In genomic region chr2:4018909-4019308, GRCm38 (mm10) we compare ENCODE assay signal across 11 mouse cellular contexts. TPM values are rescaled to one million over a fixed set of nuclear protein-coding genes. Genes with fewer than 3 reads are reported as not detected.
DNase-seq lines count a peak whose midpoint lies in the region; ATAC-seq and TF ChIP-seq lines count a peak whose summit lies in the region.
"Had no signal": no experiment of that assay in that cellular context is flagged by ENCODE, and none has a peak within 500 bp of the region (broad histone marks: within the 10 kb centered on the region; RNA-seq: fewer than 3 reads in every experiment).

No protein-coding gene starts in this region.

- no peak for TF ChIP-seq CTCF in kidney, postnatal 0 days (IDR thresholded peaks at IDR 0.05; ENCODE audit: low read depth)

- H3K4me1 ChIP-seq in kidney, postnatal 0 days (replicated peaks; ENCODE audit: insufficient read depth, low read length), result no peaks in the 10 kb centered on the region
- H3K4me1 ChIP-seq in hindbrain, embryonic 11.5 days (replicated peaks; ENCODE audit: control insufficient read depth, insufficient read depth, low read length), result peaks cover 2% of the 10 kb centered on the region; the same call in 1 of the 2 replicates
- H3K4me1 ChIP-seq in limb, embryonic 10.5 days, result peaks cover 43% of the 10 kb centered on the region
- H3K4me1 ChIP-seq in neural tube, embryonic 13.5 days (replicated peaks), result peaks cover 30% of the 10 kb centered on the region

- no peaks in the 10 kb centered on the region for H3K27me3 ChIP-seq in kidney, postnatal 0 days (ENCODE audit: insufficient read depth, low read length)
- H3K27me3 ChIP-seq in hindbrain, embryonic 11.5 days (ENCODE audit: control insufficient read depth, insufficient read depth, low read length), result no peaks in the 10 kb centered on the region
- H3K27me3 ChIP-seq in limb, embryonic 10.5 days (ENCODE audit: low read depth, poor library complexity, severe bottlenecking), result no peaks in the 10 kb centered on the region
- H3K27me3 ChIP-seq in neural tube, embryonic 13.5 days, result no peaks in the 10 kb centered on the region
- H3K27me3 ChIP-seq: embryonic facial prominence, embryonic 15.5 days had no signal

- no peak overlapping the region for H3K4me3 ChIP-seq in kidney, postnatal 0 days (replicated peaks; ENCODE audit: low read depth, low read length)
- H3K4me3 ChIP-seq in hindbrain, embryonic 11.5 days (ENCODE audit: low read depth, low read length), result no peak overlapping the region
- H3K4me3 ChIP-seq in limb, embryonic 10.5 days, result peak overlapping the region; percentile 26; the same call in 1 of the 2 replicates
- H3K4me3 ChIP-seq in neural tube, embryonic 13.5 days, result no peak overlapping the region; the same call in 1 of the 2 replicates
- H3K4me3 ChIP-seq: embryonic facial prominence, embryonic 15.5 days had no signal

- WGBS in kidney, postnatal 0 days, result 32% methylated on average over 4 of the region's 4 CpGs
- WGBS in hindbrain, embryonic 11.5 days, result 77% methylated on average over 4 of the region's 4 CpGs
- 48% methylated on average over 4 of the region's 4 CpGs for WGBS in limb, embryonic 10.5 days
- WGBS in neural tube, embryonic 13.5 days, result 56% methylated on average over 4 of the region's 4 CpGs

- H3K4me2 ChIP-seq in kidney, postnatal 0 days (ENCODE audit: low read length), result 0 out of 2 replicates have a peak overlapping the region, but pooled peaks have one; percentile 18
- no peak overlapping the region for H3K4me2 ChIP-seq in hindbrain, embryonic 11.5 days (replicated peaks; ENCODE audit: low read depth, low read length)
- H3K4me2 ChIP-seq in neural tube, embryonic 13.5 days, result peak overlapping the region; percentile 39

- H3K27ac ChIP-seq in kidney, postnatal 0 days, result no peak overlapping the region
- H3K27ac ChIP-seq in hindbrain, embryonic 11.5 days (ENCODE audit: low read depth, low read length), result no peak overlapping the region
- H3K27ac ChIP-seq in limb, embryonic 10.5 days, result peak overlapping the region; percentile 67
- H3K27ac ChIP-seq in neural tube, embryonic 13.5 days (replicated peaks), result no peak overlapping the region
- H3K27ac ChIP-seq: embryonic facial prominence, embryonic 15.5 days had no signal

- no peak overlapping the region for H3K9ac ChIP-seq in kidney, postnatal 0 days (ENCODE audit: low read depth, low read length)
- H3K9ac ChIP-seq in hindbrain, embryonic 11.5 days (ENCODE audit: low read depth, low read length), result no peak overlapping the region
- H3K9ac ChIP-seq in neural tube, embryonic 13.5 days, result peak overlapping the region; percentile 58; the same call in 1 of the 2 replicates
- H3K9ac ChIP-seq: embryonic facial prominence, embryonic 15.5 days; lung, embryonic 14.5 days had no signal

- H3K9me3 ChIP-seq in kidney, postnatal 0 days (replicated peaks; ENCODE audit: low read length), result no peaks in the 10 kb centered on the region
- H3K9me3 ChIP-seq in hindbrain, embryonic 11.5 days (ENCODE audit: control insufficient read depth, low read length), result no peaks in the 10 kb centered on the region
- H3K9me3 ChIP-seq in limb, embryonic 10.5 days (replicated peaks), result no peaks in the 10 kb centered on the region
- no peaks in the 10 kb centered on the region for H3K9me3 ChIP-seq in neural tube, embryonic 13.5 days
- H3K9me3 ChIP-seq: embryonic facial prominence, embryonic 15.5 days had no signal

- no peak for ATAC-seq in kidney, postnatal 0 days (replicated peaks; ENCODE audit: low FRiP score, low read depth)
- no peak for ATAC-seq in hindbrain, embryonic 11.5 days (ENCODE audit: low FRiP score)
- ATAC-seq in neural tube, embryonic 13.5 days (ENCODE audit: low read depth), result peak; percentile 60; the same call in 1 of the 2 replicates

- H3K36me3 ChIP-seq in kidney, postnatal 0 days (ENCODE audit: insufficient read depth, low read length), result no peaks in the 10 kb centered on the region
- H3K36me3 ChIP-seq in hindbrain, embryonic 11.5 days (ENCODE audit: control insufficient read depth, insufficient read depth, low read length), result no peaks in the 10 kb centered on the region
- no peaks in the 10 kb centered on the region for H3K36me3 ChIP-seq in limb, embryonic 10.5 days
- H3K36me3 ChIP-seq in neural tube, embryonic 13.5 days, result no peaks in the 10 kb centered on the region
- H3K36me3 ChIP-seq: embryonic facial prominence, embryonic 15.5 days had no signal

- DNase-seq in kidney, postnatal 0 days (ENCODE audit: low spot score), result peak; percentile 2
- no peak for DNase-seq in kidney, adult 18-20 months
- peak; percentile 6 for DNase-seq in hindbrain, embryonic 11.5 days (ENCODE audit: low spot score)
- no peak for DNase-seq in limb, embryonic 10.5 days (ENCODE audit: low spot score)
- DNase-seq in ovary, postnatal 36 days (ENCODE audit: low spot score), result no peak
- no peak for DNase-seq in kidney, adult 8-10 months
- DNase-seq: kidney, postnatal 25 days; thymus, postnatal 36 days had no signal

RNA-seq across cellular contexts. Expression of gene Frmd4a, which starts 1.4 kb away (rescaled TPM):
- polyA plus RNA-seq in kidney, postnatal 0 days (2015; fragmentation: Nextera tagmentation; extraction: Ambion mirVana), result 16.8 and 18.2 TPM in 2 replicates
- polyA plus RNA-seq in hindbrain, embryonic 11.5 days (2014; fragmentation: Nextera tagmentation; extraction: Ambion mirVana), result 50.6 and 72.7 TPM in 2 replicates
- 50.6 and 64.3 TPM in 2 replicates for polyA plus RNA-seq in limb, embryonic 10.5 days (2016; fragmentation: Nextera tagmentation; extraction: Ambion mirVana)
- polyA plus RNA-seq in neural tube, embryonic 13.5 days (2015; fragmentation: Nextera tagmentation; extraction: Ambion mirVana), result 49.2 and 51.0 TPM in 2 replicates

Comparison
In these comparisons a context has a peak if more than half of its experiments do, and no peak if none do; other contexts are left out.
1. DNase-seq: peak in kidney, postnatal 0 days (single experiment) and hindbrain, embryonic 11.5 days (single experiment); none in kidney, adult 18-20 months (single experiment), limb, embryonic 10.5 days (single experiment), ovary, postnatal 36 days (single experiment) and kidney, adult 8-10 months (0 of 2).